8 mouse cellular contexts compared by ENCODE assay signal in the genomic region with DNA sequence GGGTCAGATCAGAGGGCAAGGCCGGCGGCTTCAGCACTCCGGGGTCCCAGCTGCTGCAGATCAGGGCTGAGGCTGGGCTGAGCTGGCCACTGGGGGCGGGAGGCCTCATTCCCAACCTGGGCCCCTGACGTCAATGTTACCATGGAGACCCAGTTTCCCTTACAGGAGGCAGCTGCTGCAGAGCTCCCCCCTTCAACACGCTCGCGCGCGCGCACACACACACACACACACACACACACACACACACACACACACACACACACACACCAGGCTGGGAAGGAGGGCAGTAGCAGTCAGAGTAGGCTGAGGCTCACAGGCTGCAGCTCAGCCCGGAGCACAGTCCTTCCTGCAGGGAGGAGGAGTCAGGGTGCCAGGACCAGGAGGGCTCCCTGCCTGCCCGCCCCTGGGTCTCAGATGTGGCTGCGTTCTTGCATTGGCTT. TPM values are rescaled to one million over a fixed set of nuclear protein-coding genes. Genes with fewer than 3 reads are reported as not detected.
DNase-seq lines count a peak whose midpoint lies in the region; ATAC-seq lines count a peak whose summit lies in the region.

No protein-coding gene starts in this region.

- no peaks in the 10 kb centered on the region for H3K36me3 ChIP-seq in embryonic facial prominence, embryonic 14.5 days (ENCODE audit: control insufficient read depth, insufficient read depth, low read length)
- H3K36me3 ChIP-seq in heart, embryonic 14.5 days (ENCODE audit: control insufficient read depth, insufficient read depth, low read length), result no peaks in the 10 kb centered on the region
- no peaks in the 10 kb centered on the region for H3K36me3 ChIP-seq in kidney, embryonic 15.5 days
- no peaks in the 10 kb centered on the region for H3K36me3 ChIP-seq in limb, embryonic 12.5 days
- H3K36me3 ChIP-seq in midbrain, embryonic 15.5 days (replicated peaks), result no peaks in the 10 kb centered on the region
- H3K36me3 ChIP-seq in stomach, embryonic 15.5 days, result no peaks in the 10 kb centered on the region

- peak; percentile 89 for ATAC-seq in embryonic facial prominence, embryonic 14.5 days (ENCODE audit: low read depth)
- ATAC-seq in heart, embryonic 14.5 days (ENCODE audit: insufficient number of reproducible peaks, insufficient read depth, low FRiP score, low read depth), result peak; percentile 77
- ATAC-seq in kidney, embryonic 15.5 days (replicated peaks; ENCODE audit: low FRiP score), result peak; percentile 92
- peak; percentile 89 for ATAC-seq in limb, embryonic 12.5 days (ENCODE audit: insufficient number of reproducible peaks, insufficient read depth, low FRiP score, low TSS enrichment, low read depth)
- ATAC-seq in midbrain, embryonic 15.5 days (replicated peaks), result peak; percentile 93
- peak; percentile 77; the same call in 1 of the 2 replicates for ATAC-seq in stomach, embryonic 15.5 days (ENCODE audit: insufficient read depth, low FRiP score, low read depth)

- H3K9ac ChIP-seq in embryonic facial prominence, embryonic 14.5 days (ENCODE audit: low read depth, low read length), result peak overlapping the region; percentile 38
- 0 out of 2 replicates have a peak overlapping the region, but pooled peaks have one; percentile 23 for H3K9ac ChIP-seq in heart, embryonic 14.5 days (ENCODE audit: low read length)
- peak overlapping the region; percentile 26; the same call in 1 of the 2 replicates for H3K9ac ChIP-seq in kidney, embryonic 15.5 days
- peak overlapping the region; percentile 47; the same call in 1 of the 2 replicates for H3K9ac ChIP-seq in limb, embryonic 12.5 days (replicated peaks)
- peak overlapping the region; percentile 34 for H3K9ac ChIP-seq in midbrain, embryonic 15.5 days
- no peak overlapping the region for H3K9ac ChIP-seq in stomach, embryonic 15.5 days

- DNase-seq in spleen, postnatal 36 days (ENCODE audit: low spot score in 2 of 2), result peak; percentile 53 to 62
- no peak for DNase-seq in spleen, adult 12 weeks (ENCODE audit: low spot score)
- DNase-seq in embryonic facial prominence, embryonic 14.5 days (ENCODE audit: low spot score), result peak; percentile 93

- 0 out of 2 replicates have a peak, but pooled peaks cover 4% of the 10 kb centered on the region for H3K4me1 ChIP-seq in embryonic facial prominence, embryonic 14.5 days (ENCODE audit: control insufficient read depth, insufficient read depth, low read length)
- H3K4me1 ChIP-seq in heart, embryonic 14.5 days (ENCODE audit: control insufficient read depth in 2 of 2, insufficient read depth in 2 of 2, low read length in 2 of 2), result peaks cover 10 to 11% of the 10 kb centered on the region in 2 experiments
- H3K4me1 ChIP-seq in kidney, embryonic 15.5 days, result peaks cover 21% of the 10 kb centered on the region
- peaks cover 17% of the 10 kb centered on the region for H3K4me1 ChIP-seq in limb, embryonic 12.5 days (replicated peaks)
- peaks cover 16% of the 10 kb centered on the region for H3K4me1 ChIP-seq in midbrain, embryonic 15.5 days
- peaks cover 15% of the 10 kb centered on the region for H3K4me1 ChIP-seq in stomach, embryonic 15.5 days

- peak overlapping the region; percentile 55 for H3K4me2 ChIP-seq in embryonic facial prominence, embryonic 14.5 days (ENCODE audit: low read depth, low read length)
- H3K4me2 ChIP-seq in heart, embryonic 14.5 days (ENCODE audit: low read length), result peak overlapping the region; percentile 61
- peak overlapping the region; percentile 61 for H3K4me2 ChIP-seq in kidney, embryonic 15.5 days
- H3K4me2 ChIP-seq in limb, embryonic 12.5 days, result peak overlapping the region; percentile 57
- peak overlapping the region; percentile 56 for H3K4me2 ChIP-seq in midbrain, embryonic 15.5 days
- H3K4me2 ChIP-seq in stomach, embryonic 15.5 days, result peak overlapping the region; percentile 55

- no peaks in the 10 kb centered on the region for H3K27me3 ChIP-seq in embryonic facial prominence, embryonic 14.5 days (replicated peaks; ENCODE audit: control insufficient read depth, insufficient read depth, low read length)
- no peaks in the 10 kb centered on the region for H3K27me3 ChIP-seq in heart, embryonic 14.5 days (ENCODE audit: control insufficient read depth, insufficient read depth, low read length)
- no peaks in the 10 kb centered on the region for H3K27me3 ChIP-seq in kidney, embryonic 15.5 days
- H3K27me3 ChIP-seq in limb, embryonic 12.5 days, result no peaks in the 10 kb centered on the region
- no peaks in the 10 kb centered on the region for H3K27me3 ChIP-seq in midbrain, embryonic 15.5 days (replicated peaks)
- no peaks in the 10 kb centered on the region for H3K27me3 ChIP-seq in stomach, embryonic 15.5 days (replicated peaks)

- H3K27ac ChIP-seq in embryonic facial prominence, embryonic 14.5 days (replicated peaks; ENCODE audit: low read depth, low read length), result no peak overlapping the region; the same call in 1 of the 2 replicates
- no peak overlapping the region; a peak in 1 of 4 replicates for H3K27ac ChIP-seq in heart, embryonic 14.5 days (replicated peaks in 1 of 2; ENCODE audit: control insufficient read depth in 1 of 2, insufficient read depth in 1 of 2, low read depth in 2 of 2, low read length in 2 of 2)
- H3K27ac ChIP-seq in kidney, embryonic 15.5 days, result peak overlapping the region; percentile 90
- peak overlapping the region; percentile 29; the same call in 1 of the 2 replicates for H3K27ac ChIP-seq in limb, embryonic 12.5 days
- H3K27ac ChIP-seq in midbrain, embryonic 15.5 days, result peak overlapping the region; percentile 91
- H3K27ac ChIP-seq in stomach, embryonic 15.5 days, result peak overlapping the region; percentile 77

- H3K9me3 ChIP-seq in embryonic facial prominence, embryonic 14.5 days (ENCODE audit: control insufficient read depth, low read length), result no peaks in the 10 kb centered on the region
- H3K9me3 ChIP-seq in heart, embryonic 14.5 days (ENCODE audit: control insufficient read depth, low read length), result no peaks in the 10 kb centered on the region
- H3K9me3 ChIP-seq in kidney, embryonic 15.5 days (replicated peaks), result no peaks in the 10 kb centered on the region
- H3K9me3 ChIP-seq in limb, embryonic 12.5 days, result no peaks in the 10 kb centered on the region
- H3K9me3 ChIP-seq in midbrain, embryonic 15.5 days, result no peaks in the 10 kb centered on the region
- H3K9me3 ChIP-seq in stomach, embryonic 15.5 days, result no peaks in the 10 kb centered on the region

- 3% methylated on average over 3 of the region's 14 CpGs for WGBS in embryonic facial prominence, embryonic 14.5 days
- 0% methylated on average over 9 of the region's 14 CpGs for WGBS in heart, embryonic 14.5 days
- WGBS in kidney, embryonic 15.5 days, result 0% methylated on average over 9 of the region's 14 CpGs
- WGBS in limb, embryonic 12.5 days, result under 1% methylated on average over 9 of the region's 14 CpGs
- WGBS in midbrain, embryonic 15.5 days, result under 1% methylated on average over 13 of the region's 14 CpGs
- WGBS in stomach, embryonic 15.5 days, result under 1% methylated on average over 14 of the region's 14 CpGs

- peak overlapping the region; percentile 27 for H3K4me3 ChIP-seq in embryonic facial prominence, embryonic 14.5 days (ENCODE audit: low read depth, low read length)
- H3K4me3 ChIP-seq in heart, embryonic 14.5 days (ENCODE audit: control insufficient read depth in 1 of 2, insufficient read depth in 1 of 2, low read depth in 1 of 2, low read length in 2 of 2), result peak overlapping the region; percentile 8 to 35; a peak in 3 of 4 replicates
- peak overlapping the region; percentile 37 for H3K4me3 ChIP-seq in kidney, embryonic 15.5 days (replicated peaks)
- H3K4me3 ChIP-seq in limb, embryonic 12.5 days (replicated peaks), result peak overlapping the region; percentile 34
- H3K4me3 ChIP-seq in midbrain, embryonic 15.5 days, result peak overlapping the region; percentile 30
- H3K4me3 ChIP-seq in stomach, embryonic 15.5 days (replicated peaks), result peak overlapping the region; percentile 20; the same call in 1 of the 2 replicates

RNA-seq across cellular contexts. Expression of a gene that starts 27.7 kb away (rescaled TPM):
- polyA plus RNA-seq in embryonic facial prominence, embryonic 14.5 days (2014; fragmentation: Nextera tagmentation; extraction: Ambion mirVana), result 3.8 and 4.1 TPM in 2 replicates
- polyA plus RNA-seq in heart, embryonic 14.5 days (2014; fragmentation: Nextera tagmentation; extraction: Ambion mirVana), result 5.0 and 5.2 TPM in 2 replicates
- polyA plus RNA-seq in kidney, embryonic 15.5 days (2015; fragmentation: Nextera tagmentation; extraction: Ambion mirVana), result 5.1 and 6.0 TPM in 2 replicates
- polyA plus RNA-seq in limb, embryonic 12.5 days (2016; fragmentation: Nextera tagmentation; extraction: Ambion mirVana), result 2.4 and 2.6 TPM in 2 replicates
- 0.90 and 1.5 TPM in 2 replicates for polyA plus RNA-seq in midbrain, embryonic 15.5 days (2015; fragmentation: Nextera tagmentation; extraction: Ambion mirVana)
- 4.2 and 4.9 TPM in 2 replicates for polyA plus RNA-seq in stomach, embryonic 15.5 days (2015; fragmentation: Nextera tagmentation; extraction: Ambion mirVana)

Comparison
In these comparisons a context has a peak if more than half of its experiments do, and no peak if none do; other contexts are left out.
1. H3K27ac ChIP-seq: peak in kidney, embryonic 15.5 days (single experiment), limb, embryonic 12.5 days (single experiment), midbrain, embryonic 15.5 days (single experiment) and stomach, embryonic 15.5 days (single experiment); none in embryonic facial prominence, embryonic 14.5 days (single experiment) and heart, embryonic 14.5 days (0 of 2).
2. Peak in every context shown above with its lines, with median percentiles within 50 percentile points of each other: ATAC-seq, H3K4me2 ChIP-seq and H3K4me3 ChIP-seq.